Mouse (Mus musculus) heart, embryonic 13.5 days (tissue): ENCODE results near the gene Ssh3. TPM values are rescaled to one million over a fixed set of nuclear protein-coding genes. Genes with fewer than 3 reads are reported as not detected.

Source experiments
- ATAC-seq: fragments of 200-750 bp; cut with Nextera tagmentation; 2 replicates; pipeline ENCODE4 v1.8.0; 2017; ENCODE audit warnings: moderate TSS enrichment; ENCODE audit not compliant: insufficient number of reproducible peaks, low FRiP score, low TSS enrichment; ENCODE audit errors: extremely low read depth
- H3K27ac ChIP-seq: fragments of 300-500 bp; sonication (generic); replicated peaks from 2 replicates; pipeline ENCODE4 v1.5.1; 2015; ENCODE audit warnings: moderate library complexity, mild to moderate bottlenecking, inconsistent platforms
- H3K27me3 ChIP-seq: fragments of 300-500 bp; sonication (generic); replicated peaks from 2 replicates; pipeline ENCODE4 v1.6.1; 2015; ENCODE audit warnings: mild to moderate bottlenecking, inconsistent platforms
- H3K36me3 ChIP-seq: fragments of 300-500 bp; sonication (generic); 2 replicates; pipeline ENCODE4 v1.6.1; 2015; ENCODE audit warnings: mild to moderate bottlenecking, inconsistent platforms
- H3K4me1 ChIP-seq: fragments of 300-500 bp; sonication (generic); 2 replicates; pipeline ENCODE4 v1.6.1; 2015; ENCODE audit warnings: inconsistent platforms
- H3K4me2 ChIP-seq: fragments of 300-500 bp; sonication (generic); 2 replicates; pipeline ENCODE4 v1.6.1; 2015; ENCODE audit warnings: inconsistent platforms, mild to moderate bottlenecking, moderate library complexity
- H3K4me3 ChIP-seq: fragments of 300-500 bp; sonication (generic); 2 replicates; pipeline ENCODE4 v1.5.1; 2015; ENCODE audit warnings: moderate library complexity, mild to moderate bottlenecking, inconsistent platforms
- H3K9ac ChIP-seq: fragments of 300-500 bp; sonication (generic); 2 replicates; pipeline ENCODE4 v1.6.1; 2015; ENCODE audit warnings: inconsistent platforms, mild to moderate bottlenecking, moderate library complexity
- H3K9me3 ChIP-seq: fragments of 300-500 bp; sonication (generic); 2 replicates; pipeline ENCODE4 v1.6.1; 2016; ENCODE audit warnings: inconsistent platforms
- WGBS: fragments of 180-500 bp; shearing (Covaris S2); methylation state at CpG from one replicate; pipeline ENCODE4 v1.1.7; 2015; ENCODE audit warnings: mixed read lengths; 5-methylcytosine and 5-hydroxymethylcytosine counted together
- polyA plus RNA-seq: library from polyadenylated mRNA; unstranded; fragments of >200 nt; fragmentation: Nextera tagmentation; extraction: Ambion mirVana; gene quantifications from 2 replicates; pipeline ENCODE4 v1.2.1, GENCODE M21; 2015

The Ssh3 gene
- 5.0 and 6.7 TPM in 2 replicates for polyA plus RNA-seq

DNA sequence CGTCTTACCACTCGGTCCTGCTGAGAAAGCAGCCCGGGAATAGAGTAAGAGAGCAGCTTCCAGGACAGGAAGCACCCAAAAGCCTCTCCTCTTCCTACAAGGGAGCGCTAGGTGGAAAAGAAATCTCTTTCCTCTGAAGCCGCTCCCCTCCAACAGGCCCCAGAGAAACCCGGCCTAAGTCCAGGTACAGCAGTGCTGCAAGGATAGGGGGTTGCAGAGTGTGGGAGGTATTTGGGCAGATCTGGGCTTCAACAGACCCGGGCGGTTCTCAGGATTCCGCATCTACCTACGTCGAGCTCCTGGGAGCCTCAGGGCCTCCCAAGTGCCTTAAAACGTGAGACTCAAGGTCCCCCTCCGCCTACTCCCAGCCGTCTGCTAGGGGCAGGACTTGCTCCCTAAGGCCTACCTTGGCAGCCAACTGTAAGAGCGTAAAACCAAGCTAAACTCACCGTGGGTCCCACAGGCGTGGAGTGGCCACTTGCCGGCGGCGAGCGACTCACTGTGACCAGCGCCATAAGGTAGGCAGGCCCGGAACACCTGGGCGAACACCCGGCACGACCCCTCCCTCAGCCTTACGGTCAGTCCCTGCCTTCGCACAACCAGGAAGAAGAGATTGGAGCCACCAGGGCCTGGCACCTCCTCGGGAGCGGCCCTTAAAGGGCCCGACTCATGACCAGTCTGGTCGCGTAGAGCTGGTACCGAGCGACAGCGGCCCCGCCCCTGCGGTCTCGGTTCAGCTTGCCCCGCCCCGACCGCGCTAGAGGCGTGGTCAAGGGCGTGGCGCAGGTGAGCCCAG, at the start of gene Ssh3:
Gene Ssh3, minus strand, starts transcription at position 615 of the 796 bp plus-strand sequence.
- H3K36me3 ChIP-seq = no peaks in the 10 kb centered on the region
- no peak for ATAC-seq
- H3K4me2 ChIP-seq = peak within 1 kb of the TSS; percentile 82
- H3K9ac ChIP-seq = peak within 1 kb of the TSS; percentile 82
- H3K4me1 ChIP-seq = peaks cover 15% of the 10 kb centered on the region
- H3K27ac ChIP-seq = no peak within 1 kb of the TSS
- peaks cover 63% of the 10 kb centered on the region for H3K27me3 ChIP-seq
- 7% methylated on average over 46 of the region's 46 CpGs for WGBS
- peak within 1 kb of the TSS; percentile 64 for H3K4me3 ChIP-seq
- no peaks in the 10 kb centered on the region for H3K9me3 ChIP-seq

DNA sequence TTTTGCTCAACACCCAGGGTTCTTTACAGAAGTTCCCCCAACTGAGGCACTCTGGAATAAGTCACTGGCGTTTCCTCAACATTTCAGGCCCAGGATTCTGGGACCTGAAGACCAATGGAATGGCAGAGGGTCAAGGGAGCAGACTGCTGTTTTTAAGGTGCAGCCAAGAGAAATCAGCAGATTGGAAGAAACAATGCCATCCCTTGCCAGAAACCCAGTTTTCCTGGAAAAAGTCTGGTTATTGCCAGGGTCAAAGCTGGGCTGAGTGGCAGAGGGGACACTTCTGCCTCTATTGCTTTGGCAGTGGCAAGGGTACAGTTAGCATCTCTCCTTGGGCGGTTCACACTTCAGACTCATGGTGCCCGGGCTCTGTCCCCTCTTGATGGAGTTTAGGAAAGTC, 48.2 kb upstream of the Ssh3 start:
- Histone ChIP-seq H3K9me3 (no peaks in the 10 kb centered on the region), H3K9ac (no peak overlapping the region), H3K36me3 (peaks cover 77% of the 10 kb centered on the region), H3K27ac (no peak overlapping the region), H3K4me3 (no peak overlapping the region), H3K27me3 (no peaks in the 10 kb centered on the region), H3K4me2 (no peak overlapping the region), H3K4me1 (peaks cover 29% of the 10 kb centered on the region)
- no peak for ATAC-seq
- WGBS = 91% methylated on average over 3 of the region's 3 CpGs

DNA sequence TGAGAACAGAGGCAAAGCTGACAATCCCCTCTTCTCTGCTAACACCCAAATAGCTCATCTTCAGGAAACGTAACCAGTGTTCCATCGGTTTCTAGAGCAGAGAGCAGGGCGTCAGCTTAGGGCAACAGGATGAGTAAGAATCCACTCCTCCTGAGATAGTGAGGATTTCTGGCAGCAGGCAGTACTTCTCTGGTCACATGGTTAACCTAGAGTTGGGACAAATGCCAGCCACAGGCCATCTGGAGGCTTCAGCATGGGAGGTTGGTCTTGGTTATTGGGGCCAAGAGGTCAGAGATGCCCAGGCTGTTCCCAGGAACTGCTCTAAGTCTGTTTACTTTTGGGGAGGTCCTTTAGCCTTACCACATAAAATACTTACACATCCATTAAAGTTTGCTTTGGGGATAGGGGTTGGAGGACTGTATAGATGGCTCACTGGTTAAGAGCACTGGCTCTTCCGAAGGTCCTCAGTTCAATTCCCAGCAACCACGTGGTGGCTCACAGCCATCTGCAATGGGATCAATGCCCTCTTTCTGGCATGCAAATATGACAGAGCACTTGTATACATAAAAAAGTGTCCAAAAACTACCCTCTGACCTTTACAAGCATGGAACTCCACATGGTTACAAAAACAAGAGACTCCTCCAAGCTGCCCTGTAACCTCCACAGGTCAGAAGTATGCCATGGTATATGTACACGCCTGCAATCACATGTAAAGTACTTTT, 46.4 kb upstream of the Ssh3 start:
- H3K9me3 ChIP-seq = no peaks in the 10 kb centered on the region
- peaks cover 29% of the 10 kb centered on the region for H3K4me1 ChIP-seq
- H3K36me3 ChIP-seq = peaks cover 59% of the 10 kb centered on the region
- H3K9ac ChIP-seq = no peak overlapping the region
- no peak overlapping the region for H3K4me2 ChIP-seq
- H3K27ac ChIP-seq = 0 out of 2 replicates have a peak overlapping the region, but pooled peaks have one; percentile 2
- whole genome bisulfite sequencing = 53% methylated on average over 6 of the region's 6 CpGs
- no peaks in the 10 kb centered on the region for H3K27me3 ChIP-seq
- H3K4me3 ChIP-seq = no peak overlapping the region
- no peak; the same call in 1 of the 2 replicates for ATAC-seq

GRCm38 (mm10) chr19:4309776-4310185, 40.8 kb upstream of the Ssh3 start:
- Histone ChIP-seq H3K9ac (no peak overlapping the region), H3K36me3 (peaks cover 13% of the 10 kb centered on the region), H3K4me1 (peaks cover 16% of the 10 kb centered on the region), H3K27ac (no peak overlapping the region), H3K4me3 (no peak overlapping the region), H3K4me2 (no peak overlapping the region), H3K27me3 (peaks cover 7% of the 10 kb centered on the region; the same call in 1 of the 2 replicates), H3K9me3 (no peaks in the 10 kb centered on the region)
- ATAC-seq = no peak

- Histone ChIP-seq H3K9me3 (no peaks in the 10 kb centered on the region), H3K27me3 (peaks cover 7% of the 10 kb centered on the region; the same call in 1 of the 2 replicates), H3K4me3 (no peak overlapping the region), H3K9ac (no peak overlapping the region), H3K4me2 (no peak overlapping the region), H3K27ac (no peak overlapping the region), H3K4me1 (peaks cover 19% of the 10 kb centered on the region), H3K36me3 (peaks cover 12% of the 10 kb centered on the region)
- ATAC-seq = no peak
- WGBS = 92% methylated on average over 4 of the region's 4 CpGs
Measured at GRCm38 (mm10) chr19:4309302-4309701, 40.3 kb upstream of the Ssh3 start.

DNA sequence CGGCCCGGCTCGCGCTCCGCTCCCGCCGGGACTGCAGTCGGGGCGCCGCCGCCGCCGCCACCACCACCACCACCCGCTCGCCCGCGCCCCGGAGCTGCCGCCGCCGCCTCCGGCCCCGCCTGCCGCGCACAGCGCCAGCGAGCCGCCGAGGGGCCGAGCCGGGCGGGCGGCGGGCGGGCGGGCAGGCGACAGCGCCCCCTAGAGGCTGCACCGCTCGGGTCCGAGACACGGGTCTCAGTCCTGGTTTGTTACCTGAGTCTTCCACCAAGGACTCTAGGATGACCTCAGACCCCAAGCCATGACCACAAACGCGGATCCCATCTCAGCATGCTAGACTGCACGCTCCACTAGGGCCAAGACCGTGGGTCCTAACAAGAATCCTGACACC, 37.2 kb upstream of the Ssh3 start, which contains the start of gene Grk2:
Gene Grk2, minus strand, starts transcription at position 33 of the 388 bp plus-strand sequence.
- H3K9ac ChIP-seq = peak within 1 kb of the TSS; percentile 98
- no peaks in the 10 kb centered on the region for H3K36me3 ChIP-seq
- peak within 1 kb of the TSS; percentile 89 for H3K4me3 ChIP-seq
- peak within 1 kb of the TSS; percentile 79 for H3K27ac ChIP-seq
- peak; percentile 70 for ATAC-seq
- peaks cover 7% of the 10 kb centered on the region; the same call in 1 of the 2 replicates for H3K27me3 ChIP-seq
- peaks cover 50% of the 10 kb centered on the region for H3K4me1 ChIP-seq
- WGBS = under 1% methylated on average over 33 of the region's 46 CpGs
- peak within 1 kb of the TSS; percentile 82 for H3K4me2 ChIP-seq
- H3K9me3 ChIP-seq = no peaks in the 10 kb centered on the region

GRCm38 (mm10) chr19:4305491-4306189, 36.7 kb upstream of the Ssh3 start:
- Histone ChIP-seq H3K4me1 (peaks cover 56% of the 10 kb centered on the region), H3K4me2 (peak overlapping the region; percentile 82), H3K9me3 (no peaks in the 10 kb centered on the region), H3K27ac (peak overlapping the region; percentile 79), H3K27me3 (peaks cover 7% of the 10 kb centered on the region; the same call in 1 of the 2 replicates), H3K36me3 (no peaks in the 10 kb centered on the region), H3K4me3 (peak overlapping the region; percentile 89), H3K9ac (peak overlapping the region; percentile 98)
- ATAC-seq = peak; percentile 62
- under 1% methylated on average over 54 of the region's 68 CpGs for WGBS

- H3K27ac ChIP-seq = peak overlapping the region; percentile 79
- 48% methylated on average over 4 of the region's 4 CpGs for WGBS
- ATAC-seq = no peak
Measured at GRCm38 (mm10) chr19:4304871-4305321, 35.9 kb upstream of the Ssh3 start.

DNA sequence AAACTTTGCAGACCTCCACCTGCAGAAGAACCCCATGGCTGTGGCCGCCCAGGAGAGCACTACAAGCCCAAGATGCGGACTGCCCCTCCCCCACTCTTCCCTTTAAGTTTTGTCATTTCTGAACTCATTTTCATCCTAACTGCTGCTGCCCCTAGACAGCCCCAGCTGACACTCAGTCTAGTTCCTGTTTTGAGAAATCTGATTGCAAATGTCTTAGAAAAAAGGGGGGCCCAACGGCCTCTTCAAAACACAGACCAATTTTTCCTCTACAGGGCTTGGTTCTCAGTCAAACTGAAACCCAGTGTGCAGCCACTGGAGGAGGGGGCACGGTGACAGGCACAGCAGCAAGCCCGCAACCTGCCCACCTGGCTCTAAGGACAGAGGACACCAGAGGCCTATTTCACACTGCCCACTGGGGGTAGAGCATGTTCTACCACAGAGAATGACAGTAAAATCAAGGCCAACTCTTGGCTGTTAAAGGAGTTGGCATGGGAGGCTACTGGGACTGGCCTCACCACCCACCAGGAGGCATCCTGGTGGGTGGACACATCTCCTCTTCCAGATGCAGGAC, 35.4 kb upstream of the Ssh3 start:
- Histone ChIP-seq H3K9ac (peak overlapping the region; percentile 98), H3K36me3 (no peaks in the 10 kb centered on the region), H3K4me3 (peak overlapping the region; percentile 89), H3K27me3 (peaks cover 7% of the 10 kb centered on the region; the same call in 1 of the 2 replicates), H3K9me3 (no peaks in the 10 kb centered on the region), H3K4me2 (peak overlapping the region; percentile 82), H3K4me1 (peaks cover 68% of the 10 kb centered on the region), H3K27ac (no peak overlapping the region; the same call in 1 of the 2 replicates)
- no peak for ATAC-seq
- WGBS = 66% methylated on average over 5 of the region's 5 CpGs

More at GRCm38 (mm10) chr19:4304871-4305321, 35.9 kb upstream of the Ssh3 start:
- Histone ChIP-seq H3K9ac (peak overlapping the region; percentile 98), H3K4me2 (peak overlapping the region; percentile 82), H3K36me3 (no peaks in the 10 kb centered on the region), H3K9me3 (no peaks in the 10 kb centered on the region), H3K4me1 (peaks cover 63% of the 10 kb centered on the region), H3K4me3 (peak overlapping the region; percentile 89), H3K27me3 (peaks cover 7% of the 10 kb centered on the region; the same call in 1 of the 2 replicates)

GRCm38 (mm10) chr19:4303640-4303995, 34.6 kb upstream of the Ssh3 start:
- ATAC-seq = no peak
- Histone ChIP-seq H3K4me2 (peak overlapping the region; percentile 82; the same call in 1 of the 2 replicates), H3K9me3 (no peaks in the 10 kb centered on the region), H3K36me3 (no peaks in the 10 kb centered on the region), H3K27ac (peak overlapping the region; percentile 85; the same call in 1 of the 2 replicates), H3K27me3 (peaks cover 7% of the 10 kb centered on the region; the same call in 1 of the 2 replicates), H3K9ac (no peak overlapping the region), H3K4me3 (no peak overlapping the region), H3K4me1 (peaks cover 74% of the 10 kb centered on the region)
- WGBS = 85% methylated on average over 5 of the region's 5 CpGs
